Mouse (Mus musculus) thymus, postnatal 4 days (tissue): ENCODE data around the gene Trem2.
"Not testable (repeated sequence)": the region's sequence is repeated elsewhere in the genome, so short reads cannot be mapped to it uniquely, and the experiment has no call there.

Experiments used
- DNase-seq: peaks from one replicate; pipeline ENCODE4 v3.0.0; 2021

The Trem2 gene

GRCm38 (mm10) chr17:48352976-48353375 is 6.8 kb downstream of the Trem2 start:
- not testable (repeated sequence) for DNase-seq

DNA sequence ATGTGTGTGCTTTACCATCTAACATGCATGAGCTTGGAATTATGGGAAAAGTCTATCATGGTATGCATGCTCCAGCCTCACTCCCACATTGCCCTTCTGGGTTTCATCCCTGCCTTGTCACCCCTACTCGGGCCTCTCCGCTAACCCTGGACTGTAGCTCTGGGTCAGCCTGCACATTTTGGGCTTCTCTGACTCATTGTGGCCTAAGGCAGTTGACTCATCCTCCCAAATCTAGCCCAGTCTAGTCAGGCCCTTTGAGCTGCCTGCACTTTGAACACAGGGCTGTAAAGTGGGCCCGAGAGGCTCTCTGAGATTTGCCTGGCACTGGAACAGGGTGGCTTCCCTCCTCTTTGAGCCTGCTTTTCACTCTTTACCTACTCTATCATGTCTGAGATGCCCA is 9.6 kb downstream of the Trem2 start:
- no peak for DNase-seq

- DNase-seq: no peak
These were observed 11.7 kb downstream of the Trem2 start for GRCm38 (mm10) chr17:48357892-48358291.

DNA sequence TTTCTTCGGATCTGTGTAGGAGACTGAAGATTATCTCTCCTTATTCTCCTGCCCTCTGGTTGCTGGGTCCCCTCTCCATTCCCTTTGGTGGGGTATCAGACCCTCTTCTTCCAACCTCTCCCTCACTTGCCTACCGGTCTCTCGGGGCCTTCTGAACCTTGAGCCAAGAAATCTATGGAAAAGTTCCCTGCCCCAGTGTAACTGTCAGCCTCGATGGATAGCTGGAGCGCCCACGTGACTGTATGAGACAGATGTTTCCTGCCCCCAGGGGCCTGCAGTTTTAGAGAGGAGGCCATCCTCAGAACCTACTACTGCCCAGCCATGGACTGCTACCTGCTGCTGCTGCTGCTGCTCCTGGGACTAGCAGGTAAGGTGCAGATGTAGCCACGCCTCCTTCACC is 13.4 kb downstream of the Trem2 start, which contains the start of gene Treml1:
Gene Treml1, plus strand, starts transcription at position 301 of the 400 bp plus-strand sequence.
- no peak for DNase-seq

DNA sequence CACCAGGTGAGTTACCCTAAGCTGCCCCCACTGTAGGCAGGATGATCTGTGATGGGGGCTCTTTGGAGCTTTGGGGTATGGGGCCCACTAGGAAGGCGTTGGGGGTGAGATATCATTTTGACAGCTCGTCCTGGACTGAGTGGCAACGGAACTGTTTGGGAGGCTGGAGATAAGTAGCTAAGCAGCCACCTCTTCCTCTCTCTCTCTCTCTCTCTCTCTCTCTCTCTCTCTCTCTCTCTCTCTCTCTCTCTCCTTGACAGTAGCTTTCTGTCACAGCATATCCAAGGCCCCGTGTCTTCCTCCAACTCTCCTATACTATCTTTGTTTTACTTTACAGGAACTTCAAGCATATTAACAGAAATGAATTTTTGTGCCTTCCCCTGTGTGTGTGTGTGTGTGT is 14.3 kb downstream of the Trem2 start:
- DNase-seq: no peak

DNA sequence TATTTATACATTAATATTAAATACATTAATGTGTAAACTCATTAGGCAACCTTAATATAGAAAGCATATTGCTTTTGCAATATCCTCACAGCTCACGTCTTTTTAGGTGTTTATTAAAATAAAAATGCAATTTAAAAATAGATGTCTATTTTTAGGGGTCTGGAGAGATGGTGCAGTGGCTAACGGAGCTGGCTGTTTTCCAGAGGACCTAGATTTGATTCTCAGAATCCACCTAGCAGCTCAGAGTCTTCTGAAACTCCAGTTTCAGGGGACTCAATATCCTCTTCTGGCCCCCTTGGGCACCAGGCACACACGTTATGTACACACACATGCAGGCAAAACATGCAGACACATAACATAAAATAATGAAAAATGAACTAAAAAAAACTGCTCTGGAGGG is 16.1 kb downstream of the Trem2 start:
- DNase-seq: no peak

- DNase-seq: no peak
These were observed 16.8 kb downstream of the Trem2 start for GRCm38 (mm10) chr17:48362966-48363365.

DNA sequence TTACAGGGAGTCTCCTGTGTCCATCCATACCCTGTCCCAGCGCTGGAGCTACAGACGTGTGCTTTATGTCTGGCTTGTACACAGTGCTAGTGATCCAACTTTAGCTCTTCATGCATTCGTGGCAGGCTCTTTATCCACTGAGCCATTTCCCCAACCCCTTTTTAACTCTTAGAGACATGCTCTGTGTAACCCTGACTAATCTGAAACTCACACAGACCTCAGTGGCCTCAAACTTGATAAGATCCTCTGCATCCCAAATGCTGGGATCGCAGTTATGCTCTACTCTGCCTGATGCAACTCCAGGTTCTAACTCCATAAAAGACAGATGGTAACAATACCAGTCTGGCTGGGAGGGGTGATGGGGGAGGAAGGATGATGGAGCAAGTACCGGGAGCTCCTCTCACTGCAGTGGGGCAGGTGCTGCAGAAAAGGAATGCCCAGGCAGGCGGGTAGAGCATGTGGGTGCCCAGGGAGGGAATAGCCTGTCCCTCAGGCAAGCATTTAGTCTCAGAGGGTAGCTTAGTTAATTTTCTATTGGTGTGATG is 17.3 kb downstream of the Trem2 start:
- DNase-seq: no peak

DNA sequence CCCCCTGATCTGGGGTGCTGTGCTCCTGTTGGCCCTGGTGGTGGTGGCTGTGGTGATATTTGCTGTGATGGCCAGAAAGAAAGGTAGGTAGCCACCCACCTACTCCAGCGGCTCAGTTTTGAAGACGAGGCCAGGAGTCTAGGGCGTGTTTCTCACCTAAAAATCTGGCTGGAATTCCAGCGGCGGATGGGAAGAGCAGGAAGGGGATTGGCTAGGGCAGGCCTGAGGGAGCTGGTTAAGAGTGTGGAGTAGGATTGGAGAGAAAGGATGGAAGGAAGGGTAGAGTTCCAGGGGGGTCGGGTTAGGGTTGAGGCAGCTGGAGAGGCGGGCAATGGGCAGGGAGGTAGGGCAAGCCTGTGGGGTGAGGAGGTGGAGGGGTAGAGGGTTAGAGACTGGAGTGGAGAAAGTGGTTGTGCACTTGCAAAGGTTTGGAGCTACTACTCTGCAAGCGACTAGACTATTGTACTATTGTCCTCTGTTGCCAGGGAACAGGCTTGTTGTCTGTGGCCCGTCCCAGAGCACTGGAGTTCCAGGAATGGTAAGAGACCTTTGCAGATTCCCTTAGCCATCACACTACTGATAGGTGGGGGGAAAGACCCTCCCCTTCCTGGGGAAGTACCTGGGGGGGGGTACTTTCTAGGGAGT is 19.4 kb downstream of the Trem2 start:
- DNase-seq: no peak

DNA sequence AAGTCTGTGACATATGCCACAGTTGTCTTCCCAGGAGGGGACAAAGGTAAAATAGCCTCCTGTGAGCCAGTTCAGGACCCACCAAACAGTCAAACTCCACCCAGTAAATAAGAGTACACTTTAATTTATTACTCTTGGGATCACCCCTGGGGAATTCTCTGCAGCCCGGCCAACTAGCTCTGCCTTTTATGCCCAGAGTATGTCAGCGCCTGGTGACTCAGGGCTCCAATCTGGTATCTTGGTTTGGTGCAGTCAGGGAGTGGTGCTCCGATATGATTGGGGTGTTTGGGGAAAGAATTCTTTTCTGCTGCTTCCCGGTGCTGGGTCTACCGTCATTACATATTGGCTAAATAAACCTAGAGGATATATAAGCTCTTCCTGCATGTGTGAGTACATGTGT is 20.6 kb downstream of the Trem2 start:
- DNase-seq: no peak

DNA sequence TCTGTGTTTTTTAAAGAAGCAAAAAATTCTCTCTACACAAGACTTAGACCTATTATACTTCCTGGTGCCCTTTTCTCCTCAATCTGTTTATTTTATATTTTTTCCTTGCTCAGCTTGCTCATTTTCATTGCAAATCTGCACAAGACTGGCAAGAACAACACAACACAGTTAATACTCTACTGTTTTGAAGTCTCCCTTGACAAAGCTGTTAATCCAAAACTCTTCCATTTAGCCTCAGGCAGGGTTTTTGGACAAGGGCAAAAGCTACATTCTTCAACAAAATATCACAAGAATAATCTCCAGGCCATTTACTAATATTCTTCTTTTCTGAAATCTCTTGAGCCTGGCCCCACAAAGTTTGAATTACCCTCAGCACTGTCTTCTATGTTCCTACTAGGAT is 25.4 kb downstream of the Trem2 start:
- no peak for DNase-seq

DNA sequence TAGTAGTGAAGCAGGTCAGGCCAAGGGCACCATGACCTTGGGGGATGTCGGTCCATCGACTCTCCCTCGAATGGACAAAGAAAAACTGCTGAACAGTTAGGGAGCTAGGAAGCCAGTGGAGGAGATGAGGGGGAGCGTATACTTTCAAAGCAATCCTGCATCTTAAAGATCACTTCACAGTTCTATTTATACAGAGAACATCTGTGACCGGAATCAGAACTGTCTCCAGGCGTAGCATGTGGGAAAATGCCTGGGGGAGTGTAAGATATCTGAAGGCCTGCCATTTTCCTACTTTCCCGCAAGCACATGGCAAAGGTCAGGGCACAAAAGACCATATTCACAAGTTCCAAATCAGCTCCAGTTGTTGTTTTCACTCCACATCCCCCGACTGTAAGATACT is 26.8 kb downstream of the Trem2 start:
- DNase-seq: no peak

DNA sequence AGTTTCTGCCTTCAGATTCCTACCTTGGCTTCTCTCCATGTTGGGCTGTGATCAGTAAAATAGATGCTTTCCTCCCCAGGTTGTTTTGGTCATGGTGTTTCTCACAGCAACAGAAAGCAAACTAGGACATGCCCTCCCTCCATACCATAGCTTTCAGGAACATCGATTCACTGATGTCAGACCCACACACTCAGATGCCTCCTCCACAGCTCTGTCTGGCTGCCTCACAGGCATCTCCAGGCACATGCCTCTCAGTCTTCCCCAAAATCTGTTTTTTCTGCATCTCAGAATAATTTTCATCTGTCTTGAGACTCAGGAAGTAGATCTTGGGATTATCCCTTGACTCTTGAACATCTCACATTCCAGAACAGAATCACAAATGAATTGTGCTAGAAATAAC is 29.9 kb downstream of the Trem2 start:
- DNase-seq: no peak

- DNase-seq: no peak
These were observed 32.8 kb downstream of the Trem2 start for GRCm38 (mm10) chr17:48379050-48379449.

DNA sequence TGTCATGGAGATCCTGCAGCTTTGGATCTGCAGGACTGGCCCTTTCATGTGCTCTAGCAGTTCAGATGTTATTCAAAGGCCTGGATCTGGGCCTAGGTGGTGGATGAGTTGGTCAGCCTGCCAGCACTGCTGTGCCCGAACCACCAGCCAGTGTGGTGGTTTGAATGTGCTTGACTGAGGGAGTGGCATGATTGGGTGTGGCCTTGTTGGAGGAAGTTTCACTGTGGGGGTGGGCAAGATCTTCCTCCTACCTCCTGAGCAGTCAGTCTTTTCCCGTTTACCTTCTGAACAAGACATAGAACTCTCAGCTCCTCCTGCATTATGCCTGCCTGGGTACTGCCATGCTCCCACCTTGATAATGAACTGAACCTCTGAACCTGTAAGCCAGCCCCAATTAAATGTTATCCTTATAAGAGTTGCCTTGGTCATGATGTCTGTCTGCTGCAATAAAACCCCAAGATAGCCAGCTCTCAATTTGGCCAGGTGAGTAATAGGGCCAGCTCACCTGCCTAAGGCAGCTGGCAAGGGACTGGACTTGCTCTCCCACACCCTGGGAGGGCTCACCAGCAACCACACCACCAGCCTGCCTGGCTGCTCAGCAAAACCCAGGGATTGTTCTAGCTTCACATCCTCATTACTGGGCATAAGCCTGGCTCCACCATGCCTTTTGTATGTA is 39.7 kb downstream of the Trem2 start:
- DNase-seq: no peak

- DNase-seq: no peak
These were observed 42.5 kb downstream of the Trem2 start for GRCm38 (mm10) chr17:48388666-48389065.

DNA sequence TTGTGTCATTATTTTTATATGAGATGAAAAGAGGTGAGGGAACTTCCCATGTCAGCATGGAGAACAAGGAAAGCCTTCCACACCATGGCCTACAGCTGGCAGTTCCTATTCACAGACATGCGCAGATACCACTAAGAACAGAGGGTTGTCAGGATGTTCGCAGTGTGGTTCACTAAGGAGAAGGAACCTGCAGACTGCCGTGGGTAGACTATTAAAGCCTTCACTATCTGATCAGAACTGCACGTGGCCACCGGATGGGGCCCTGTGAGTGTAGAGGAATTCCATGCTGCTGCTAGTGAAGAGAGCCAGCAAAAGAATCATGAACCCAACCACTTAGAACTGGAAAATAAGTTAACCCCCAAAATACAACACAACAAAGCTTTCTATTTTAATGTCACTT is 43.2 kb downstream of the Trem2 start:
- DNase-seq: no peak

DNA sequence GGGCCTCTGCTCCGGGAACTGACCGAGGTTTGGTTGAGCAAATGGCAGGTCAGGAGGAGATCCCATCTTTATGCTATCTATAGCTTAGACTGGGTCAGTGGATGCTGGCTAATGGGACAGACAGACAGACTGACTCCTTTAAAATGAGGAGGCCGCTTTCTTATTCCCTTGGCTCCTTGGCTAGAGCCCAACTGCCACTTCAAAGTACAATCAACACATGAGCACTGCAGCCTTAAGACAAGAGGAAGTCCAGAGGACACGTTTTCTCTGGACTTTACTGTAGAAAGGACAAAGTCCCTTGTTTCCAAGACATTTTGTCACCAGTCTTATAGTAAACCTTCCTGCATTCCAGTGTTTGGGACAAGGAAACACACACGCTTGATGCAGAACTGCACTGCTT is 45.2 kb downstream of the Trem2 start:
- no peak for DNase-seq

DNA sequence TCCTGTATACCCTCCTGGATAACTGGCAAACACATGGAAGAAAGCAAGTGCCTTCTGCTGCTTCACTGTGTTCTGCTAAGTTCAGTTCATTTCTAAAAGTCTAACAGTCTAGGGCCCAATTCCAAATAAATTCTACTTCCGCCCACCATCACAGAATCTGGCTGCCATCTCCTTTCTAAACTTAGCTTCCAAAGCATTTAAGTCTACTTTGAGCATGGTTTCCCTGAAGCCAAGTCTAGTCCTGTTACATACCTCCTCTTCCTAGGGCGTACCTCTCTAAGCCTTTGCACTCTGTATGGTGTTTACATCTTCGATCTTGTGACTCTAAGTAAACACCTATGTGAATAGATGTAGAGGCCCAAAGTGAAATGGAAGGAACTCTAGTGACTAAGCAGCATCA is 46.4 kb downstream of the Trem2 start:
- no peak for DNase-seq

- no peak for DNase-seq
These were observed 55.5 kb downstream of the Trem2 start for GRCm38 (mm10) chr17:48401710-48402109.

DNA sequence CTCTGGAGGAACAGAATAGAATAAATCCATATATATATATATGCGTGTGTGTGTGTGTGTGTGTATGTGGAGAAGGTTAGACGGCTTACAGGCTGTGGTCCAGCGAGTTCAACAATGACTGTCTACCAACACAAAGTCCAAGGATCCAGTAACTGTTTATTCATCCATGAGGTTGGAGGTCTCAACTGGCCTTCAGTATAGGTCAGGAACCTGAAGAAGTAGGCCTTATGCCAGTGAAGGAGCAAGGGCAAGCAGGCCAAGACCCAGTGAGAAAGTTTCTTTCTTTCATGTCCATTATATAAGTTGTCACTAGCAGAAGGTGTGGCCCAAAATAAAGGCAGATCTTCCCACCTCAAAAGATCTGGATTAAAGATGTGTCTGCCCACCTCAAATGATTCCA is 56.5 kb downstream of the Trem2 start:
- no peak for DNase-seq
